Mouse (Mus musculus): ENCODE measurements around the gene Park7.

The Park7 gene

DNA sequence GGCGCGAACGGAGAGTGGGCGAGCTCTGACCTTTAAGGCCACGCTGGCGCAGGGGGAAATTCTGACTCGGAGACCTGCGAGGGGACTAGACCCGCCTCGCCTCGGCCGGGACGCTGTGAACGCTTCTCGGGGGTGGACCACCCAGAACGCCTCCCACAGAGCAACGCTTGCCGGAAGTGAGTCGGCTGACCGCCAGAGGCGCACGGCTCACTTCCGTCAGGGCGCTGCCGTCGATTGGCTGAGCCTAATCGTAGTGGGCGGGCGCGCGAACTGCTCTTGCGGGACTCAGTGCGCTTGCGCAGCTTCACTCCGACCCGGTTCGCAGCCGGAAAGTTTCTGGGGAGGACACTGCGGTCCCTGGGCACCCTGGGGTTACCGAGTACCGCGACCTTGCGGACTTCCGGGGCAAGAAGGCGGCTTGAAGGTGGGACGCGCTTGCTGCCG lies at the start of gene Park7, which contains the start of gene Tnfrsf9:
Gene Park7, minus strand, starts transcription at position 148 of the 444 bp plus-strand sequence.
Gene Tnfrsf9, plus strand, starts transcription at position 273 of the 444 bp plus-strand sequence.
- peak; percentile 93 for DNase-seq (ENCODE audit: extremely low read depth, insufficient read length, low spot score)

- DNase-seq (ENCODE audit: extremely low read depth, insufficient read length, low spot score): no peak
Measured at GRCm38 (mm10) chr4:150963711-150964110, 49.5 kb upstream of the Park7 start.

DNA sequence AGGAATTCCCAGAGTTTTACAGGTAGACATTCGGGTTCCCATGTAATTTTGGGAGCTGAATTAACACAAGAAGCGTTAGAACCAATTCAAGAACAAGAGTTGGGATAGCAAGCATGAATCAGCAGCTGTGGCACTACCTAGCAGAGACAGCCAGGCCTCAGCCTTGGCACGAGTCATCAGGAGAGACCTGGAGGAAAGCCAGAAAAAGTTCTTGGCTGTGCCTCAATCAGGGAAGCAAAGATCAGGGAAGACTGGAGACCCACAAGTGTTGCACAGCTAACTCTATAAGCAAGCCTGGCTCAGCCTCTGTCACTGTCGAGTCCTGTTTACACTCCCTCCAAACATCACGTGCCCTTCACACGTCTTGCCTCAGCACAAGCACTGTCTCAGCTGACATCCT lies 48.0 kb upstream of the Park7 start:
- peak; percentile 55 for DNase-seq (ENCODE audit: extremely low read depth, insufficient read length, low spot score)

- DNase-seq (ENCODE audit: extremely low read depth, insufficient read length, low spot score): no peak
Measured at GRCm38 (mm10) chr4:150958536-150958935, 44.3 kb upstream of the Park7 start.

DNA sequence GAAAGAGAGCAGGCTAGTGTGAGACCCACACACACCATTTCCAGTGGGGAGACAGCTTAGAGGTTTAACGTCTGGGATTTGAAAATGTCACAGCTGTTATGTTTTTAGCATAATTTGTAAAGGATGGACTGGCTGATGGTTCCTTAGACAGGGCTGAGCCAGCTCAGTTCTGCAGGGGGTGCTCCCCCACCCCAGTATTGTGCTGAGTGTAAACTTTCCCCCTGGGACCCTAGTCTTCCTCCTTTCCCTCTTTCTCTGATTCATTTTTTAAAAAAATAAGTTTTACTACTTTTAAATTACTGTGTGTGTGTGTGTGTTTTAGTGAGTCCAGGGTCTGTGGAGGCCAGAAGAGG lies 42.8 kb upstream of the Park7 start:
- no peak for DNase-seq (ENCODE audit: extremely low read depth, insufficient read length, low spot score)

GRCm38 (mm10) chr4:150956369-150957105 lies 42.3 kb upstream of the Park7 start:
- no peak for DNase-seq (ENCODE audit: extremely low read depth, insufficient read length, low spot score)

DNA sequence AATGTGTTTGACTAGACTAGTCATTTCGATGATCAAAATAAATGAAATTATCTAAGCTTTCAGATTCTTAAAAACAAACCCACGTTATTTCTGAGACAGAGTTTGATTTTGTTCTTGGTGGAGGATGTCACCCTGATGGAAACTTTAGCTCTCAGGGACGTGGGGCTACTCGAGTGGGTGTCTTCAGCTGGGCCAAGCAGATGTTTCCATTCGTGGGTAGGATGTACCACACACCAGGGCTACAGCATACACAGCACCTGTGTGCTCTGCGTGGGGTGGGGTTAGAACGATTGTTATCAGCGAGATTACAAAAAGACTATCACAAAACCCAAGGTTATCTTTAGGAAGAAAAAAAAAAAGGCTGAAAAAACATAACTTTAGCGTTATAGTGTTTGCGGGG lies 36.7 kb upstream of the Park7 start:
- DNase-seq (ENCODE audit: extremely low read depth, insufficient read length, low spot score): no peak

- DNase-seq (ENCODE audit: extremely low read depth, insufficient read length, low spot score): no peak
Measured at GRCm38 (mm10) chr4:150944707-150945106, 30.5 kb upstream of the Park7 start.

DNA sequence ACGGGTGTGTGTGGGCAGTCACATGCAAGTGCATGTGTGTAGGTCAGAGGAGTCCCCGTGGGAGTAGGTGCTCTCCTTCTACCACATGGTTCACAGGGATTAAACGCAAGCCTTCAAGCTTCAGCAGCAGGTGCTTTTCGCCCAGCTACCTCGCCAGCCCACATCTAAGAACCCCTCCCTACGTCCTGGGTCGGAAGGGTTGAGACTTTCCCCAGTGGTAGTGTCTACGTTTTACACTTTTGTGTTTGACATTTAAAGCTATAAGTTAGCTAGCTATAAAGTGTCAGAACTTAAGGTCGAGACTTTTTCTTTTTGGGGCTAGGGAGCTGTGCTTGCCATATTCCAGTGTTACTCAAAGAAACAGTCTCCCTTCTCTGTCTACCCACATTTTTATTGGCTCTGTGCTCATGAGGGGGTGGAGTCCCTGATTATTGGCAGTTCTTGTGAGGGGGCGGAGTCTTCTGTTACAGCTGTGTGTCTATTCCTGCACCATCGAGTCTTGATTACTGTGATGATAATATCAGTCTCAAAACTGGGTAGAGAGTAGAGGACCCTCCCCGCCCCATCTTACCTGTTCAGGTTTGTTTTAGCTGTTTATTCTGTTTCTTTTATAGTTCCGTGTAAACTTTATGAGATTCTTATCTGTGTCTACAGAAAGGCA lies 25.9 kb upstream of the Park7 start:
- no peak for DNase-seq (ENCODE audit: extremely low read depth, insufficient read length, low spot score)

DNA sequence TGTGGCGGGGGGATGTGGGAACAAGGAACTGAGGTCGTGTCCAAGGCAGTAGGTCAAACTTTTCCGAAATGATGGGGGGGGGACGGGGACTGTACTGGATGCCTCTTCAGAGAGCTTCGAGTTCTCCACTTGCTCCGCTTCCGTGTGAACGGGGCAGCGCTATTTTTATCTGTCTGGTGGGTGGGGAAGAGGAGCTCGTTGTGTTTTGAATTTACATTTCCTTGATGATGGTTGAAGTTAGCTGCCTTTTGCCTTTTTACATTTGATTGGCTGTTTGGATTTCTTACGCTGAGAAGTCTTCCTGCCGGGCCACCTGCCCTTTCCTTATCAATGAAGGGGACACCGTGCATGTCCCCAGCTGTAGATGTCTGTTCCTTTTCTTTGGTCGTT lies 23.8 kb upstream of the Park7 start:
- DNase-seq (ENCODE audit: extremely low read depth, insufficient read length, low spot score): no peak

DNA sequence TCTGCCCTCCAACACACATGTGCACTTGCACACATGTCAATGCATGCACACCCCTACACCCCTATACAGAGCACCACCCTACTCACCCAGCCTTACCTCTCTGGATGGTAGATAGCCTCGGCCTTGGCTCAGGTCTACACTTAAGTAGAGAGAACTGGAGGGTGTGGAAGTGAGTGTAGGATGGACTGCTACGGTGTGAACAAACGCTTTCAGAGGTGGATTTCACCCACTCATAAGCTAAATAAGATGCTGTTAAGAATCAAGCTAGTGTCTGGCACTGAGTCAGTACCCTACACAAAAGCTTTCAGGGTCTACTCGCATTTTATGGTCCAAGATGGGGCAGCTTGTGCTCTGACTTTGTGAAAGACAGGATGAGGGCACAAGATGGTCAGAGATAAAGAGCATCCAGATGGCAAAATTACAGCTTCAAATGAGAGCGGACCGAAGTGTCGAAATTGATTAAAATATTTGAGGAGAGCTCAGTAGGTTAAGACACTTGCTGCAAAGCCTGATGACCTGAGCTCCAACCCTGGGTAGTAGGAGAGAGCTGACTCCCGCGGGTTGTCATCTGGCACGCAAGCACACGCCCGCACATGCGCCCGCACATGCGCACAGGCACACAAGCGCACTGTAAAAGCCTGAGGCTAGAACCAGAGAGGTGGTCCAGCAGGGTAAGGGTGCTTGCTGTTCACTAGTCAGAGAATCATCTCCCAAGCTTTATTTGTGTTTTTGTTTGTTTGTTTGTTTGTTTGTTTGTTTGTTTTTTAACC lies 23.2 kb upstream of the Park7 start:
- no peak for DNase-seq (ENCODE audit: extremely low read depth, insufficient read length, low spot score)

DNA sequence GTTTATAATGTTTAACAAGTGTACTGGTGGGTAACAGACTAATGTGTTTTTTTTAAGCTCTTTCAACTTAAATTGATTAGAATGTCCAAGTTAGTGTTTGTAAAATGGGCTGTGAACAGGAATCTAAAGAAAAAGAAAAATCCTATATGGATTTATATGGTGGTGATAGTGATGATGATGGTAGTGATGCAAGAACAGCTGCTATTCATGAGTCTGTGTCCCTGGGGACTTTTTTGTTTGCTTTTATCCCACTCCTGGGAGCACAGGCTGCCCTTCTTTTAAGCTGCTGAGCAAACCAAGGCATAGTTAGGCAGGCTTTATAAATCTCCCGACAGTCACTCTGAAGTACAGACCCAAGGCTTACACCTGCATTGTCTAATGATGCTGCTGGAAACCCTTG lies 19.3 kb upstream of the Park7 start:
- no peak for DNase-seq (ENCODE audit: extremely low read depth, insufficient read length, low spot score)

DNA sequence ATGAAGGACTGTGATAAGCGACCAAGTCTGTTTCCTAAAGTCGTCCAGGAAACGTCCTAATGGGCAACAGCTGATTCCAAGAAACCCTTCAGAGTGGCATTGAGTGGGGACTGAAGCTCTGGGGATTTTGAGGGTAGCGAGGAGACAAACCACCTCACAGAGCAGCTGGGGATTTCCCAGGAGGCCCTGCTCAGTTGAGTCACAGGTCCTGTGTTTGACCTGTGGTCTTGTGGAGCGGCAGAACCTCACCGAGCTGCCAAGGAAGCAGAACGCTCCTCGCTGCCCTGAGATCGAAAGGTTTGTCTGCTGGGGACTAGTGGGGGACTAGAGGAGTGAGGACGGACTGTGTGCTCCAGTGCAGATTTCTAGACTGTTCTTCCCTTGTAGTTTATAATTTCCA lies 13.6 kb upstream of the Park7 start:
- peak; percentile 67 for DNase-seq (ENCODE audit: extremely low read depth, insufficient read length, low spot score)

DNA sequence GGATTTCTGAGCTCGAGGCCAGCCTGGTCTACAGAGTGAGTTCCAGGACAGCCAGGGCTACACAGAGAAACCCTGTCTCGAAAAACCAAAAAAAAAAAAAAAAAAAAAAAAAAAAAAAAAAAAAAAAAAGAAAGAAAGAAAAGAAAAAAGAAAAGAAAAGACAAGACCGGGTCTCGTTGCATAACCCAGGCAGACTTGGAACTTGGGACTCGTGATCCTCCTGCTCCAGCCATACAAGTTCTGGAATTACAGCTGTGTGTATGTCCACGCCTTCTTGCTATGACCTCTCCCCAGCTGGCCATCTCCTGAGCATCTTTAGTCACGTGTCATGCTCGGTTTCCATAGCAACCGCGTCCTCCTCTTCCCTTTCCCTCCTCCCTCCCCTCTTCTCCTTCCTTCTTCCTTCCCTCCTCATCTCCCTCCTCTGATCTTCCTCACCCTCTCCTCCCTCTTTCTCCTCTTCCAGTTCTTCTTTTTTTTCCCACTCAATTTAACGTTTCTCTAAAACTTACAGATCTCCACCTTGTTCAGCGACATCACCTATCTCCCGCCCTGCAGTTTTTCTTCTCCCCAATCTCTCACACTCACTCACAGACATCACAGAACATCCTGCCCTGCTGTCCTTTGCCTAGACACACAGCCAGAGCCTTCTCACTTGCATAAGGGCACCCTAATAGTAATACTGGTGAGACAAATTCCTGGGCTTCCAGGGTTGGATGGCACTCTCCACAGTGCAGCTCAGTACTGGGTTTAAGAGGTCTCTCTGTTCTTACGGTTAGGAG lies 12.9 kb upstream of the Park7 start:
- peak; percentile 51 for DNase-seq (ENCODE audit: extremely low read depth, insufficient read length, low spot score)

GRCm38 (mm10) chr4:150925923-150926322 lies 11.7 kb upstream of the Park7 start:
- DNase-seq (ENCODE audit: extremely low read depth, insufficient read length, low spot score): no peak

- no peak for DNase-seq (ENCODE audit: extremely low read depth, insufficient read length, low spot score)
Measured at GRCm38 (mm10) chr4:150924936-150925335, 10.7 kb upstream of the Park7 start.

- DNase-seq (ENCODE audit: extremely low read depth, insufficient read length, low spot score): peak; percentile 19
Measured at GRCm38 (mm10) chr4:150924308-150924707, 10.1 kb upstream of the Park7 start.

DNA sequence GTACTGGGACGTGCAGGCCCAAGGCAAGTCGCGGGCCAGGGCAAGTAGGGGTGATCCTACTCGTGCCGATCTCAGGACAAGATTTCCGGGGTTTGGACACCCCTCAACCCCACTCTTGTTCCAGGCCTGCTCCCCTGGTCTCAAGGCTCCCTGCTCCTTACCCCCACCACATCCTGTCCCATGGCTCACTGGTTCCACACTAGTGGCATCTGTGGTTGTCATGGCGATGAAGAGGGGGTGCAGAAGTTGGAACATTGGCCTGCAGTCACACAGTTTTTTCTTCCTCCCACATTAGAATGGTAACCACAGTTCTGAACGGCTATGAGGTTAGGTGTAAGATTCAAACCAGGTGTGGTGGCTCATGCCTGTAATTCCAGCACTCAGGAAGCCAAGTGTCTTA lies 7.0 kb upstream of the Park7 start:
- no peak for DNase-seq (ENCODE audit: extremely low read depth, insufficient read length, low spot score)

DNA sequence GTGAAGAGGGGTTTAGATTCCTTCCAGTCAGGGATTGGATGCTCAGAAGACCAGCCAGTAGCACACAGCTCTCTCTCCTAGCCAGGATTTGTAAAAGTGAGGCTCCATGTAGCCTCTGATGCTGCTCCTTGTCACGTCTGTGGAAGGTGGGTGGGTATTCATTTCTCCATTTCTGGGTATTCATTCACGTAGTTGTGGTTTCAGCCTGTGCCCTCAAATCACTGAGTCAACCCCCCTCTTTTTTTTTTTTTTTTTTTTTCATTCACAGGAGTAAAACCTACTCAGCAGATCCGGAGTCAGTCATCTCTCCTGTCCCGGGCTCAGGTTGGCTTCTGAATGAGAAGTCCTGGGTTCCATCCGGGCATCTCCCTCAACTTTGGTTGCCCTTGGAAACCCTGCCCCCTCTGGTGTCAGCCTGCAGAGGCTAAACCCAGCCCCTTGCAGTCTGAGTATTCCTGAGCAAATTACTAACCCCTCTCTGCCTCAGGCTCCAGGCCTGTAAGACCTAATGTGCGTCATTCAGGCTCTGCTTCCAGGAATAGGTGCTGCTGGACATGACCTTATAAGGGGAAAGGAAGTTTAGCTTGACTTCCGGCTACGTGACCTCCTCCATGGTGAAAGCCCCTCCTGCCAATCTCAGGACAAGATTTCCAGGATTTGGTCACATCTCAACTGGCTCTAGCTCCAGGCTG lies 3.2 kb upstream of the Park7 start:
- DNase-seq (ENCODE audit: extremely low read depth, insufficient read length, low spot score): peak; percentile 48
